Mouse (Mus musculus): ENCODE results near the gene Hist1h2ah. TPM values are rescaled to one million over a fixed set of nuclear protein-coding genes. Genes with fewer than 3 reads are reported as not detected.

Hist1h2ah gene
- total RNA-seq, 2 experiments from 2014 or later, result 69.3 to 132 TPM

GRCm38 (mm10) chr13:22019934-22020835 is 15.2 kb downstream of the Hist1h2ah start:
- DNase-seq, result no peak
- intact Hi-C loops (cut with DNase I), result loop anchor here (5.0 to 10.0 kb wide), 2 partner anchors 615 to 1432 kb away; partner anchors contain the start of gene Zkscan3

DNA sequence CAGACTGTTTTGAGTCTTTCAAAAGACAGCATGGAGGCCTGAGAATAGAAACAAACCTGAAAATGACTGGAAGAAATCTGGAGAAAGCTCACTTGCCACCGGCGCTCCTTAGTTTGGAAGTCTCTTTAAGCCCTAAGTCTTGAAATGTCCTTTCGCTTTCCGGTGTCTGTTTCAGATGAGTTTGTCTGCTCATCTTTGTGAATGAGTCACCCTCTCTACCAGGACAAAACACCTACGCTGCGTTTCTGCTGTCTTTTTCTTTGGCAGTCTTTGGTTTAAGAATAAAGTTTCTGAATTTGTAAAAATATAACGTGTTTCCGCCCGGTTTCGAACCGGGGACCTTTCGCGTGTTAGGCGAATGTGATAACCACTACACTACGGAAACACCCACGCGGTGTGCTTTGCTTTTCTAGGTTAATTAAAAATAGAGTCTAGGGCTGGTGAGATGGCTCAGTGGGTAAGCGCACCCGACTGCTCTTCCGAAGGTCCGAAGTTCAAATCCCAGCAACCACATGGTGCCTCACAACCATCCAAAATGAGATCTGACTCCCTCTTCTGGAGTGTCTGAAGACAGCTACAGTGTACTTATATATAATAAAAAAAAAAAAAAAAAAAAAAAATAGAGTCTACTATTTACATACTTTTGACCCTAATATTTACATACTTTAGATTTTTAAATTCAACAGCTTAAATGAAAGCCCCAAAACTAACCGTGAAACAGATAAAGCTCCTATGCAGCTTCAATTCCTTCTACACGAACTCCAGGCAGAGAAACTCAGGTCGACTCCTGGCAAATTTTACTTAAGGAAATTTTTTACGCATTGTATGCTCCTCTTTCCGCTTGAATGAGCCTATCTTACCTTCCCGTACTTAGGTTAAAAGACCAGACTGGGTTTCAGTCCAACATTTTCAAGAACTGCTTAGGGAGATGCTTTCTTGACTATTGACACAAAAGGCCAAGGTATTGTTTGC is 19.6 kb downstream of the Hist1h2ah start:
- intact Hi-C loops (cut with DNase I), result no loop called here
- DNase-seq, result peak; percentile 69 to 78

DNA sequence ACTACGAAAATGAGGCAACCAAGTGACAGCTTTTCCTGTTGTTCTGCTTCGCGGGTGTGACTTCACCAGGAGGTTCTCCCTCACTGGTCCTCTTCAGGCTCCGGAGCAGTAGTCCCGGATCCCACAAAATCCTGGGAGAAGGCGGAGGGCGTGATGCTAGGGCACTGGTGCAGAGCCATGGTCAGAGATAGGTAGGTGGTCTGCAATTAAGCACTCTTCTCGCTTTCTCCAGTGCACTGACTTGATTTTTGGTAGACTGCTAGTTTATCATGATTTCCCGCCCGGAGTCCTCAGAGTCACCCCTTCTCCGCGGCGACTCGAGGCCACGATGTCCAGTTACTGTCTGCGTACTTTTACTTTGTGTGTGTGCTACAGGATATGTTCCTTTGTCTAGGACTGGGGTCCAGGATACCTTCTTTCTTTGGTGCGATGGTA is 20.9 kb downstream of the Hist1h2ah start:
- DNase-seq, result peak in 1 of 2 experiments; percentile 23
- intact Hi-C loops (cut with DNase I), result no loop called here

- intact Hi-C loops (cut with DNase I), result no loop called here
Observed at GRCm38 (mm10) chr13:22013716-22014115, 21.7 kb downstream of the Hist1h2ah start.

GRCm38 (mm10) chr13:22009642-22010041 is 25.7 kb downstream of the Hist1h2ah start, which contains the start of gene Prss16:
Prss16 (minus strand) TSS chr13:22009742.
- DNase-seq, result no peak
- intact Hi-C loops (cut with DNase I), result no loop called here

More at GRCm38 (mm10) chr13:22013716-22014115, 21.7 kb downstream of the Hist1h2ah start:
- DNase-seq, result no peak

GRCm38 (mm10) chr13:22008707-22009106 is 26.7 kb downstream of the Hist1h2ah start:
- intact Hi-C loops (cut with DNase I), result no loop called here
- no peak for DNase-seq

GRCm38 (mm10) chr13:22007872-22008271 is 27.5 kb downstream of the Hist1h2ah start:
- no peak for DNase-seq
- intact Hi-C loops (cut with DNase I), result no loop called here

DNA sequence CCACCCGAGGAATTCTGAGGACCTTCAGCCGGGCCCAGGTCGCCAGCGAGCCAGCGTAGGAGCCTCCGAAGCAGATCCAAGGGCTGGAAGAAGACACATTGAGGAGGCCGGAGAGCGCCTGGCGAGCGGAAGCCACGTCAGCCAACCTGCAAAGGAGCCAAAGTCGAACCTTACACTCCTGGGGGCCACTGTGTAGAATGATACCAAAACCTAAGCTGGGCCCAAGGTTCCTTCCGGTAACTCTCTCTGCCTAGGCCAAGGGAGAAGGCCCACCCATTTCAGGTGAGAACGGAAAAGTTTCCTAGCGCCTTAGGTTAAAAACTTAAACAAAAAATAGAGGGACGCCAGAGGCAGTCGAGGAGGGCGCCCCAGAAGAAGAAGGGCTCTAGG is 28.3 kb downstream of the Hist1h2ah start:
- intact Hi-C loops (cut with DNase I), result no loop called here
- no peak for DNase-seq

- DNase-seq, result peak in 1 of 2 experiments; percentile 40
Observed at GRCm38 (mm10) chr13:22006334-22007120, 28.8 kb downstream of the Hist1h2ah start.

GRCm38 (mm10) chr13:22005605-22006333 is 29.6 kb downstream of the Hist1h2ah start:
- DNase-seq, result peak; percentile 49 to 50
- intact Hi-C loops (cut with DNase I), result no loop called here

More at GRCm38 (mm10) chr13:22006334-22007120, 28.8 kb downstream of the Hist1h2ah start:
- intact Hi-C loops (cut with DNase I), result no loop called here

DNA sequence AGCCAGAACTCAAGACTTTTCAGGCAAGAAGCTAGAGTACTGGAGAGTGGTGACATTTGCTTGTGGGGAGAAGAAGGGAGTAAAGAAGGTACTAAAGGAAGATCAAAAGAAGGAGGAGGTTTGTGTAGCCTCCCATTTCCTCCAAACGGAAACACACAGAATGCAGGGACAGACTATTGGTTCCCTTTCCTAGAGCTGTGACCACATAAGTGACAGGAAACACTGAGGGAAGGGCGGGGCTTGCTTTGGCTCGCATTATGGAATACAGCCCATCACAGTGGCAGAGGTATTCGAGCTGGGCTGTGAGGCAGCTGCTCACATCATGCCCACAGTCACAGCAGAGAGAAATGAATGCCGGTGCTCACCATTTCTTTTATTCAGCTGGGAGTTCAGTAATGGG is 33.5 kb downstream of the Hist1h2ah start:
- intact Hi-C loops (cut with DNase I), result no loop called here
- no peak for DNase-seq

GRCm38 (mm10) chr13:22001346-22001745 is 34.0 kb downstream of the Hist1h2ah start:
- intact Hi-C loops (cut with DNase I), result no loop called here
- DNase-seq, result no peak

DNA sequence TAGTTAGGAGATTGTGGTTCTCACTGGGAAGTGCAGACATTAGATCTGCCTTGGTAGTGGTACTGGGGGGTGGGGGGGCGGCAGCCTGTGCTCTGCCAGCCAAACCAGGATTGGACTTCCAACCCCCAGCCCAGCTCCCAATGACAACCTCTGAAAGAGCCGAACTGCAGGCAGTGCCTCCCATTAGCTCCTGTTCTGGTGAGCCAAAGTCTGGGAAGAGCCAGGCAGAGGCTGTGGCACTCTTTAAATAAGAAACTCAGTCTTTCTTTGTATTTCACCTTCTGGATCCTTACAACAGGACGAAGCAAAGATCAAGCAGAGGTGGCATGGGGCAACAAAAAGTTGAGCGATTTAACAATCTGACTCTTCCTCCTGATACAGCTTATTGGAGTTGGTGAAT is 36.2 kb downstream of the Hist1h2ah start:
- intact Hi-C loops (cut with DNase I), result no loop called here
- no peak for DNase-seq

GRCm38 (mm10) chr13:21998412-21998811 is 37.0 kb downstream of the Hist1h2ah start:
- no peak for DNase-seq
- intact Hi-C loops (cut with DNase I), result no loop called here

GRCm38 (mm10) chr13:21997821-21998220 is 37.5 kb downstream of the Hist1h2ah start:
- intact Hi-C loops (cut with DNase I), result loop anchor here (2.0 kb wide), 1 partner anchor 23 kb away; no protein-coding TSS in a partner anchor
- DNase-seq, result no peak

DNA sequence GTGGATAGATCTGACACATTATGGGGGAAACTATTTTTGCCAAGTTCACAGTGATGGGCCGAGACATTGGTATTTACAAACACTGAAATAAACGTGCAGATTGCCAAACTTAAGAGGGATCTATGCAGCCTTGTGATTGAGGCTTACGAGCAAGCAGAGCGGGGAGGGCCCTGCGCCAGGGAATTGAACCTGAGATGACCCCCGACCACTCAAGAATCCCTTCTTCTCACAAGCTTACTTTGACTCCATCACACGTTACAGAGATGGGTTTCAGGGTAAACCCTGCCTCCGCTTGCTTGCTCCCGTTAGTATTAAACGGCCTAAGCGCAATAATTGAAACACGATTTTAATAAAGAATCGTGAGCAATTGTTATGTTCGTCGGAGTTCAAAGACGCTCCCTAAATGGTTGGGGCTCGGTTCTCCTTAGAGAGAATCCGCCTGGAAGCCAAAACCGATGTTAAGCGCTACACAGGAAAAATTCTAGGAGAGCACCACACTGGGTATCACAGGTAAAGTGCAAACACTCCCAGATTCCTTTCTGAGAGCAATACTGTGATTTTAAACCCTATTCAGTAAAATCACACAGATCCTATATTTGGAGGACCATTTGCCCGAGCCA is 38.1 kb downstream of the Hist1h2ah start:
- DNase-seq, result no peak

DNA sequence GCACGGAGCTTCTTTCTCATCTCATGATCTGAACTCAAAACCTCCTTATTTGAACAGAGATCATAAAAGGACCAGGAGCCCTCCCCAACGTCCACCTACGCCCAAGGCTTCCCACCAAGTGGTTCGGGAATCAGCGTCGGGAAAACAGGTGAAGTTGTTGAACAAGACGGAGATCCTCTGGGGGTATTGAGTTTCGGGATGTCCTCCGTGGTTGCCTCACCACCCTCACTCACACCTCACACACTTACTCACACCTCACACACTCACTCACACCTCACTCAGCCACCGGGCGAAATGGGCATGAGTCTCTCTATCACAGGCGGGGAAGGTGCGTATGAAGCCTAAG is 38.6 kb downstream of the Hist1h2ah start:
- intact Hi-C loops (cut with DNase I), result loop anchor here (2.0 kb wide), 1 partner anchor 22 kb away; no protein-coding TSS in a partner anchor
- no peak for DNase-seq

More for the DNA sequence above, 38.1 kb downstream of the Hist1h2ah start:
- intact Hi-C loops (cut with DNase I), result loop anchor here (2.0 kb wide), 1 partner anchor 23 kb away; no protein-coding TSS in a partner anchor

- intact Hi-C loops (cut with DNase I), result loop anchor here (2.0 kb wide), 1 partner anchor 21 kb away; no protein-coding TSS in a partner anchor
- DNase-seq, result no peak
Observed at GRCm38 (mm10) chr13:21996101-21996839, 39.1 kb downstream of the Hist1h2ah start.

Data from heart, postnatal 14 days (tissue).